Mouse (Mus musculus) small intestine, adult 2 months (tissue): ENCODE results near the gene Tpcn1.

ENCODE experiments used
- CTCF ChIP-seq: fragments of 200-500 bp; IDR thresholded peaks from 2 replicates; pipeline ENCODE4 v1.5.1; 2012; ENCODE audit warnings: low read depth, mild to moderate bottlenecking, control low read depth, inconsistent platforms, low read length, moderate library complexity, mixed read lengths; ENCODE audit not compliant: insufficient replicate concordance, insufficient read length; ENCODE audit errors: extremely low read depth
- POLR2A ChIP-seq: fragments of 200-500 bp; IDR thresholded peaks from 2 replicates; pipeline ENCODE4 v1.6.1; 2012; ENCODE audit warnings: low read depth, mild to moderate bottlenecking, control low read depth, inconsistent platforms, low read length, moderate library complexity

GRCm38 (mm10) chr5:120502675-120503143 is 85.8 kb downstream of the Tpcn1 start:
- TF ChIP-seq CTCF (no peak), POLR2A (no peak)
